Mouse (Mus musculus): ENCODE results near the gene Pls3.
A peak's percentile ranks its signal among the peaks of the same experiment; 100 is the strongest.

Pls3 gene

DNA sequence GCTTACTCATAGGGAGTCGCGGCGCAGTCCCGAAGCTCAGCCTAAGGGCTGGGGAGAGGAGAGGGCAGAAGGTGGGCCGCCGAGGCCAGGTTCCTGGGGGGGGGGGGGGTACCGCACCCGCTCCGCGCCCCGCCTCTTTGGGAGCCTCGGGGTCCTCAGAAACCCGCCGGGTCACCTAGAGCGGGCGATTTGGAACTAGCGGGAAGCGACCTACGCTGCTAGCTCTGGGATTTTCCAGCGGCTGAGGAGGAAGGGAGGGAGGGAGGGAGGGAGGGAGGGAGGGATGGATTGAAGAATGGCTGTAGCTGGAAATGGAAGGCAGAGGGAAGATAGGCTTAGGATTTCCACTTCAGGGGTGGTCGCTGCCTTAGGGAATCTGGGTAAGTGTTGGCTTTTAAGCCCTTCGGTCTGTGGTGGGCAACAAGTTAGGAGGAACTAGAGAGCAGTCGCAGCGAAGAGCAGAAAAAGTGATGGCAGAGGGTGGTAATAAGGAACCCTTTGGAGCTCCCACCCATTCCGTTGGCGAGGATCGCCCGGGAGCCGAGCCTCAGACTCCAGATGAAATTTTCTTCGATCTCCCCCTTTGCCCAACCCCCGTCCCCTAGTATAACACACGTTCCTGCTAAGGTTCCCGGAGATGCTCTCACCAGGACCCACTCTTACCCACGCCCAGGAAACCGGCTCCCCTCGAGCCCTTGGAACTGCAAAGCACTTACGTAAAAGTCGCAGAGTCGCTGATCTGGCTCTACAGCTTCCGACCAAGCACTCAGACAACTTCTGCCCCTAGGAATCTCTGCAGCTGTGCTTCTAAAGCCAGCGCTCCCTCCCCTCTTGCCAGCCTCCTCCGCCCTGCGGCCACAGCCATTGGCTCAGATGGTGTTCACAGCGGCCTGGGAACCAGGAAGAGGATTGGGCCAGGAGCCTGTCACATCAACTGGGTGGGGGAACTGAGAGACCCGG, at the start of gene Pls3:
Gene Pls3, minus strand, starts transcription at position 851 of the 960 bp plus-strand sequence.
- DNase-seq (ENCODE audit: low read depth, low spot score) = peak; percentile 82

DNA sequence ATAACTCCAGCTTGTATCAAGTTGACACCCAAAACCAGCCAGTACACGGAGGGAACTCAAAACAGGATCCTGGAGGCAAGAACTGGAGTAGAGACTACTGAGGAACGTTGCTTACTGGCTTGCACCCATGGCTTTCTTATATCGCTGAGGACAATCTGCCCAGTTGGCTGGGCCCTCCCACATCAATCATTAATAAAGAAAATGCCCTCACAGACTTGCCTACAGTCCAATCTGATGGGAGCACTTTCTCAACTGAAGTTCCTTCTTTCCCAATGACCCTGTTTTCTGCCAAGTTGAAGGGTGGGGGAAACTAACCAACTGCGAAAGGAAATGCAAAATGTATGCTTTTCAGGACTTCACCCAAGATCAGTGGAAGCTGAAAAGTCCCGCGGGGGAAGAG, 20.7 kb upstream of the Pls3 start:
- DNase-seq (ENCODE audit: low read depth, low spot score) = no peak

- no peak for DNase-seq (ENCODE audit: low read depth, low spot score)
Measured at GRCm38 (mm10) chrX:75875566-75875965, 584 bp upstream of the Pls3 start.

DNA sequence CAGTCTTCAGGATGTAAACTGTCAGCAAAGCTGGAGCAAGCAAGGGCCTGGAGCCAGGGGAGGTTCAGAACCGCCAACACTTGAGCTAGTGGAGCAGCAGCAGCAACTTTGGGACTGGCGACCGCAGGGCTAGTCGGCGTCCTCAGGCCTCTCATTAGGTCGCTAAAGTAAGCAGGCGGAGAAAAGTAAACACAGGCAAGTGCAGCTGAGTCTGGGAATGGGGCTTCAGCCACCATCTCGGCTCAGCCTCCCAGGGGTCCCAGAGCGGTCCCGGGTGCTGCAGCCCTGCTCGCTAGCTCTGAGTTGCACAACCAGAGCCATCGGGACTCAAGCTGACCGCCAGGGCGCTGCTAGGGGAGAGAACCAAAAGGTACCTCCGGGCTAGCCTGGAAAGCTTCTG, 1.2 kb downstream of the Pls3 start:
- no peak for DNase-seq (ENCODE audit: low read depth, low spot score)

GRCm38 (mm10) chrX:75873253-75873652, 1.7 kb downstream of the Pls3 start:
- DNase-seq (ENCODE audit: low read depth, low spot score) = no peak

DNA sequence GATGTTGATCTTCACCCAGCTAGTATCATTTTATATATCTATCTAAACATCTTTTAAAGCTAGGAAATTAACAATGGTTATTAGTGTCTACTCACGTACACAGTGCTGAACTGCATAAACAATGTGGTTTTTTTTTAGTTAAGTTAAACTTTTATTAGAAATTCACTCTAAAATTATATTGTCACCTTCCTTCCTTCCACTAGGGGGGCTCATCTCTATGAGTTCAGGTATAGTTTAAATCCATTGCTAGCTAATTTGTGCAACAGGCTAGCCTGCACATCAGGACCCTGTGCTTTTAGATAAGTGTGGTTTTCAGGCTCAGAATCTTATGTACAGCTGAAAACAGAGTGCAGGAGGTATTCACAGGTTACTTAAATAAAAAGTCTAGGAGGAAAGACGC, 3.1 kb downstream of the Pls3 start:
- DNase-seq (ENCODE audit: low read depth, low spot score) = no peak

GRCm38 (mm10) chrX:75861715-75862114, 13.3 kb downstream of the Pls3 start:
- no peak for DNase-seq (ENCODE audit: low read depth, low spot score)

- no peak for DNase-seq (ENCODE audit: low read depth, low spot score)
Measured at GRCm38 (mm10) chrX:75854294-75854693, 20.7 kb downstream of the Pls3 start.

DNA sequence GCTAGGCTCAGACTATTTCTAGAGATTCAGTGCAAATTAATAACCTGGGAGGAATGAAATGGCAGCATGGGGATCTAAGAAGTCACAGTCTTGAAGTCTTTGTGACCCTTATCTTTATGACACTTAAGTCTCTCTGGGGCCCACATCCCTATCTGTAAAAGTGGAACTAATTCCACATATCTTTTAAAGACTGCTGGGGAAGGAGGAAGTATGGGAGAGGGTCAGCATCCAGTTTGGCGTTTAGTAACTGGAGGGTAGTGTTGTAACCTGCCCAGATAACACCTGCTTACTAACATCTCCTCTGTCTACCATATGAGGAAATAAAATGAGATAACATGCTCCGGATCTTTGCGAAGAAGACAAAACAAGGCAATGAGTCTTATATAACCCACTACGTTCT, 30.7 kb downstream of the Pls3 start:
- DNase-seq (ENCODE audit: low read depth, low spot score) = no peak

DNA sequence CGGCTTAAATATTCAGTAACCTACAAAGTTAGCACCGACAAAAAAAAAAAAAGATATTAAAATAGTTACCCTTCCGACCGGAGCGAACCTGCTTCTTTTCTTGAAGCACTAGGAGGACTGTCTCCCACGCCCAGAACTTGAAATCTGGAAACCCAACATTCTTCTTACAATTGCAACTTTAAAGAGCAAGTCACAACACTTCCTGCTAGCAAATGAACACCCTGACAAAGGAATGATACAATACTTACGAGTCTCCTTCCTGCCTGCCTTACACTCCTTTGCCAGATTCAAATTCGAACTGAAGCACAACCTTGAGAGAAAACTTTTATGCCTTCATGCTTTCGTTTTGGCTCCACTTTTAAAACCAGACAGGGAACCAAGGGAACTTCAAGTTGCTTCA, 32.1 kb downstream of the Pls3 start:
- DNase-seq (ENCODE audit: low read depth, low spot score) = no peak

DNA sequence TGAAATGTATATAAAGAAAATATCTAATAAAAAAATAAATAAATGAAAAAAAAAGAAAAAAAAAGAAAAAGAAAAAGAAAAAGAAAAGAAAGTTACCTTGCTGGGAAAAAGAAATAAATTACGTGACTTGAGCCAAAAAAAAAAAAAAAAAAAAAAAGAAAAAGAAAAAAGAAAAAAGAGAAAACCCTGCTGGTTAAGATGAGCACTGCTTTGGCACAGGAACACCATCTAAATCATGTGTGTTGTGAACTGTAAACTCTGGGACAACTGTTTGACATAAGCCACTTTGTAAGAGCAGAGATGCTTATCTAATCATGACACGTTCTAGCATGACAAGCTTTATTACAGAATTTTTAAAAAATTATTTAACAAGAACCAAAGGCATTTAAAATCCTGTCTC, 32.9 kb downstream of the Pls3 start:
- DNase-seq (ENCODE audit: low read depth, low spot score) = no peak

DNA sequence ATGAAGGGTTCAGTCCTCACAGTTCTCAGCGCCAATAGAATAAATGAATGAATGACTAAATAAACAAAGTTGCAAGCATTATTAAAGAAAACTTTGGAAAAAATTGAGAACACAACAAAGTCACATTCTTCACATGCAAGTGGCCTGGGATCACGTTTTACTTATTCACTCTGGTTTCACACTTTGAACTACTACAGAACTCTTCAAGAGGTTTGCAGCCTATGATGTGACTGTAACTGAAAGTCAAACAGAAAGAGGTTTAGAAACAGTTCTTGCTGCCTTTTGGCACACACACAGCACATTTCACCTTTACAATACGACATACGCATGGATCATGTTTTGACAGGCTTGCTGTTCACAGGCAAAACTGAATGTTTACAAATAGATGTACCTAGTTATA, 34.7 kb downstream of the Pls3 start:
- no peak for DNase-seq (ENCODE audit: low read depth, low spot score)

DNA sequence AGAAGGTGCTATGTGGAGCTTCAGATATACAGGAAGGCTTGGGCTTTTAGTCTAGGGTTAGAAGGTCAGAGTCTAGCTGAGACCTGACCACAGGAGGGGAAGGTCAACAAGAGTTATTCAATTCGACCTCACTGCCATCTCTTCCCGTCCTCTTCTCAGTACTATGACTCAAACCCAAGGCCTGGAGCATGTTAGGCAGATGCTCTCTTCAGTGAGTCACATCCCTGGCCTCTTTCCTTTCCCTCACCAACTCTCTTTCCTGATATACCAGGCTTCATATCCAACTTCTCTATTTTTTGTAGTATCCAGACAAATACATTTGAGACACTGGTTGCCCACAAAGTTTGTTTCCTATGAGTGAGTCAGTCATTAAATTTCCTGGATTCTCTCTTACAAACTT, 40.1 kb downstream of the Pls3 start:
- DNase-seq (ENCODE audit: low read depth, low spot score) = no peak

GRCm38 (mm10) chrX:75834286-75834685, 40.7 kb downstream of the Pls3 start:
- DNase-seq (ENCODE audit: low read depth, low spot score) = no peak

DNA sequence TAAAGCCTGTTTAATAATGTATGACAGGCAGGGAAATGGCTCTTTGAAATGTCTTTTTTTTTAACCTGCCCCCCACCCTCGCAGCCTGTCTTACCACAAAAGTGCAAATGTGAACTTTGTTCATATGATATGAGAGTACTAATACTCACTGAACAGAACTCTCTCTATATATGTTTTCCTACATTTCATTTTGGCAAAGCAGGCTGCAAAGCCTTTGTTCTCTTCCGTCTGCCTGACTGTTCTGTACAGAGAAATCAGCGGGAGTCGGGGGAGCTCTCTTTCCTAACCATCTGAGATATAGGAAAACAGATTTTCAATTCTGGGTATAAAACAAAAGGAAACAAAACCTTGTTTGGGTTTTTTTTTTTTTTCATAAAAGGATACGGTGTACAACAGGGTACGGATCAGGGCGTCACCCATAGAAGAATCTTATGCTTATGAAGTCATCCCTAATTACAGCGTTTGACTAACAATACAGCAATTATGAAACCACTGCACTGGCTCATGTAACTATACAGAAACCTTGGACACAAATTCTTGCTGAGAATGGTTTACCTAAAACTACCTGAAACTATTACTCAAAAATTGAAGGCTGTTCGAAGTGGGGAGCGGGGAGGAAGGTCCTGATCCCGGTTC, 41.9 kb downstream of the Pls3 start:
- no peak for DNase-seq (ENCODE audit: low read depth, low spot score)

DNA sequence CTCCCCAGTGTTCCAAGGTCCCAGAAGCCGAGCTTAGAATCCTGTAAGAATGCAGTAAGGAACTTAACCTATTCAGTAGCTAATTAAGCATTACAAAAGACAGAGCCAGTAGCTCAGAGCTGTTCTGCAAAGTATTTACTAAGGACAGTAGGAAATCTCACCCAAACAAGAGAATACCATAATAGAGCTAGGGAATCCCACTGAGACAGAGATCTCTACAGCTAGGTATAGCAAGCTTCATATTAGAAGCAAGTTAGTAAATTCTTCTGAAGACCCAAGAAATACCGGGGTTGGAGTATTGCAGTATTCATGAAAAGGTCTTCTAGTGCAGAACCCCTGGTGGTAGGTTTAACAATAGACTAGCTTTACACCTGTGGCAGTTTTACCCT, 45.1 kb downstream of the Pls3 start:
- DNase-seq (ENCODE audit: low read depth, low spot score) = no peak

DNA sequence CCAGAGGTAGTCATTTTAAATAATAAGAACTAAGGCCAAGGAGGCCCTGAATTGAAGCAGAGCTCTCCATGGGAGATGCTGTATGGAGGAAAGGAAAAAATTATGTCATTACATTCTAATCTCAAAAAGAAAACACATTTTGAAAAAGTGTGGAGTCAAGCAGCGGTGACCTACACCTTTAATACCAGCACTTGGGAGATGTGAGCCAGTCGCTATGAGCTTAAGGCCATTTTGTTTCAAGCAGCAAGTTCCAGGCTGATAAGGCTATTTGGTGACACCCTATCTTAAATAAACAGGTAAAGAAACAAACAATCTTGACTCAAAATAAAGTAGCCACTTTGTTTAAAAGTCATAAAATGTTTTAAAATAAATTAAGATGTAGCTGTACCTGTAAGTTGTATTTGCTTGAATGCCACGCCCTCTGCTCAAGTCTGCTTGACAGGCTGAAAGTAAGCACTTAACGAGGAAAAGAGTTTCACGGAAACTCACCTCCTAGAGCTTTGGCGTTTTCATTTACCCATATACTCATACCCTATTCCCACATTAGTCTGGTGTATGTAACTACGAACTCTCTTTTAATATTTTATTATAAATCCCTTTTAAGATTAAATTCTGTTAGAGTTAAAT, 45.6 kb downstream of the Pls3 start:
- DNase-seq (ENCODE audit: low read depth, low spot score) = no peak

- no peak for DNase-seq (ENCODE audit: low read depth, low spot score)
Measured at GRCm38 (mm10) chrX:75818647-75819271, 56.2 kb downstream of the Pls3 start.

GRCm38 (mm10) chrX:75814958-75815357, 60.0 kb downstream of the Pls3 start:
- no peak for DNase-seq (ENCODE audit: low read depth, low spot score)

- peak; percentile 41 for DNase-seq (ENCODE audit: low read depth, low spot score)
Measured at GRCm38 (mm10) chrX:75814123-75814522, 60.9 kb downstream of the Pls3 start.

- no peak for DNase-seq (ENCODE audit: low read depth, low spot score)
Measured at GRCm38 (mm10) chrX:75796583-75796982, 78.4 kb downstream of the Pls3 start.

- no peak for DNase-seq (ENCODE audit: low read depth, low spot score)
Measured at GRCm38 (mm10) chrX:75779796-75780195, 95.2 kb downstream of the Pls3 start.

Measured in telencephalon, adult 2 months (tissue).